Mouse (Mus musculus): ENCODE data around the gene Rbfox1. TPM values are rescaled to one million over a fixed set of nuclear protein-coding genes. Genes with fewer than 3 reads are reported as not detected.

The Rbfox1 gene
- polyA plus RNA-seq, 1 experiment from 2014 or later = 14.6 TPM

DNA sequence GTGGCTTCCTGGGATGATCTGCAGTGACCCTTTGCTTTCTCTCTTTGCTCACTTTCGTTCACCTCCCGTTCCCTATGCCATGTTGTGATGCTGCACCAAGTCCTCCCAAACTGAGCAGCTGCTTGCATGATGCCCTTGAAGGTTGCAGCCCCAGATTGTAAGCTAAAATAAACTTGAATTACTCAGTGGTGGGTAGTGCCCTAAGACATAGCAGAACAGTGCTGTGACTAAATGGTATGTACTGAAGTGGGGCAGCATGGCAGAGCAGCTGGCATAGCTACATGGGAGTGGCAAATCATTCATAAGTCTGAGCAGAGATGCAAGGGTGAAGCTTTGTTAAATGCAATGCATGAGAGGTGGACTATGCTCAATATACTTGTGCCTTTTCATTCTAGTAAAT is 307.2 kb downstream of the Rbfox1 start:
- Histone ChIP-seq H3K9me3 (no peaks in the 10 kb centered on the region), H3K36me3 (no peaks in the 10 kb centered on the region), H3K4me3 (no peak overlapping the region), H3K27ac (no peak overlapping the region), H3K27me3 (ENCODE audit: insufficient read depth, poor library complexity, severe bottlenecking) (no peaks in the 10 kb centered on the region), H3K4me1 (replicated peaks) (no peaks in the 10 kb centered on the region)
- WGBS = 81% methylated on average over 2 of the region's 2 CpGs
- no peak for DNase-seq (ENCODE audit: low spot score)

DNA sequence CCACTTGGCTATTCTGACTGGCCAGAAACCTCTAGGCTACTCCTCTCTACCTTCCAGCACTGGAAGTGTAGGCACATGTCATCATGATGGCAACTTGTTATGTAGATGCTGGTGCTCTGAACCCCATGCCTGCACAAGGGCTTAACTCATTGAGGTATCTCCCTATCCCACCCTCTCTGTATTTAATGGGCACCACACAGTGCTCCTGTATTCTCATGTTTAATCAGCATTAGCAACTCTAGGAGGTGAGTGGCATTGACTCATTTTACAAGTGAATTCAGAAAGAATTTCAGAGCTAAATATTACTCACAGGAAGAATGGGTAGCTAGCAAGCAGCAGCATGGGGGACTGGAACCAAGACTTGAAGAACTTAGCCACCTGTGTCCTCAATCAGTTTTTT is 321.3 kb downstream of the Rbfox1 start:
- Histone ChIP-seq H3K27me3 (ENCODE audit: insufficient read depth, poor library complexity, severe bottlenecking) (no peaks in the 10 kb centered on the region), H3K9me3 (no peaks in the 10 kb centered on the region), H3K27ac (no peak overlapping the region), H3K36me3 (no peaks in the 10 kb centered on the region), H3K4me3 (no peak overlapping the region), H3K4me1 (replicated peaks) (no peaks in the 10 kb centered on the region)
- DNase-seq (ENCODE audit: low spot score) = no peak

DNA sequence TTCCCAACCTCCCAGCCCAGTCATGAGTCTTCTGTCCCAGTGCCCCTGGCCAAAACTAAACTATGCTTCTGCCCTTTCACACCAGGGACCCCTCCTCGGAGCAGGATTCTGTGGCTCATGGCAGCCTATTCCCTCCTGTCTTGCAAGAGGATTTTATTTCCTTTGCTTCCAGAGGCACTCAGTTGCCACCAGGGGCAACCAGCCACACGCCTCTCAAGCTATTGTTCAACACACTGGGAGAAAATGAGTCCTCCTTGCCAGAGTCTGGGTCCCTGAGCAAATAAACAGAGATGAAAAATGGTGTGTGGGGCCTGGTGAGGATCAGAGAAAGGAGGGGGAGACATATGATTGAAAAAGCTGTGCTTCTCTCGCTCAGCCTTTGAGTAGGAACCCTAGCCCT is 327.8 kb downstream of the Rbfox1 start:
- Histone ChIP-seq H3K4me3 (no peak overlapping the region), H3K4me1 (replicated peaks) (peaks cover 6% of the 10 kb centered on the region), H3K36me3 (no peaks in the 10 kb centered on the region), H3K9me3 (no peaks in the 10 kb centered on the region), H3K27ac (peak overlapping the region; percentile 29; the same call in 1 of the 2 replicates), H3K27me3 (ENCODE audit: insufficient read depth, poor library complexity, severe bottlenecking) (no peaks in the 10 kb centered on the region)
- WGBS = 29% methylated on average over 3 of the region's 3 CpGs
- peak; percentile 9 for DNase-seq (ENCODE audit: low spot score)

DNA sequence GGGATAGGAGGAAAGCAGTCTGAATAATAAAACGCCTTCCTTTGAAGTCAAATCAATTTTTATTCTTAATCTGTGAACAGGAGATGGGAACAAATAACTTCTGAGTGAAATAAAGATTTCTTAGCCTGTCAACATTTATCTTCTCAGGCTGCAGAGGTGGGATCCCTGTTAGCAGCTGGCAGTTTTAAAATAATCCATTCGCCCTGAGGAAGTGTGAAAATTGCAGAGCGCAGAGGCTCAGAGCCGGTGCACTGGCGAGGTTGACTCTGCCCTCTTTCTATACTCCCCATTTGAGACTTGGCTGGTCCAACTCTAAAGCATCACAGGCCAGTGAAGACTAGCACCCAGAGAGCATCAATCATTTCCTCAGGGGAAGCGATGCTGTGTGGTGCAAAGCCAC is 342.3 kb downstream of the Rbfox1 start:
- Histone ChIP-seq H3K4me3 (no peak overlapping the region), H3K9me3 (no peaks in the 10 kb centered on the region), H3K27ac (no peak overlapping the region), H3K4me1 (replicated peaks) (no peaks in the 10 kb centered on the region), H3K36me3 (no peaks in the 10 kb centered on the region), H3K27me3 (ENCODE audit: insufficient read depth, poor library complexity, severe bottlenecking) (no peaks in the 10 kb centered on the region)
- no peak for DNase-seq (ENCODE audit: low spot score)
- WGBS = 76% methylated on average over 6 of the region's 6 CpGs

DNA sequence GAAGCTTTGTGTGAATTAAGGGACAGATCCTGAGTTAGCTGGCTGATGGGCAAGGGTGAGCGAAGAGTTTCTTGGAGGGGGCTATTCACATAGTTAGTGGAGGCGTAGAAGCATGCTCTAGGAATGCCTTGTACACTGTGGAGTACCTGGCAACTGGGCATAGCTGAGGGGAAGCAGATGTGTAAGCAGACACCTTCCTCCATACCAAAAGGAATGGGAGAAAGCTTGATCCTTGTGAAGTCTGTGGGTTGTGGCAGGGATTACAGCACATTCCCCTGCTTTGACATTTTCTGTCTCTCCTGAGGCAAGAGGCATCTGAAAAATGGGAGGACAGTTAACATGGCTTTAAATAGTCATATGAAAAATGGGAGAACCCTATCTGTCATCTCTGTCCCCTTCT is 347.8 kb downstream of the Rbfox1 start:
- no peaks in the 10 kb centered on the region for H3K9me3 ChIP-seq
- H3K4me1 ChIP-seq (replicated peaks) = no peaks in the 10 kb centered on the region
- DNase-seq (ENCODE audit: low spot score) = no peak
- WGBS = 86% methylated on average over 2 of the region's 2 CpGs
- no peaks in the 10 kb centered on the region for H3K27me3 ChIP-seq (ENCODE audit: insufficient read depth, poor library complexity, severe bottlenecking)
- no peaks in the 10 kb centered on the region for H3K36me3 ChIP-seq
- H3K4me3 ChIP-seq = no peak overlapping the region
- H3K27ac ChIP-seq = no peak overlapping the region

DNA sequence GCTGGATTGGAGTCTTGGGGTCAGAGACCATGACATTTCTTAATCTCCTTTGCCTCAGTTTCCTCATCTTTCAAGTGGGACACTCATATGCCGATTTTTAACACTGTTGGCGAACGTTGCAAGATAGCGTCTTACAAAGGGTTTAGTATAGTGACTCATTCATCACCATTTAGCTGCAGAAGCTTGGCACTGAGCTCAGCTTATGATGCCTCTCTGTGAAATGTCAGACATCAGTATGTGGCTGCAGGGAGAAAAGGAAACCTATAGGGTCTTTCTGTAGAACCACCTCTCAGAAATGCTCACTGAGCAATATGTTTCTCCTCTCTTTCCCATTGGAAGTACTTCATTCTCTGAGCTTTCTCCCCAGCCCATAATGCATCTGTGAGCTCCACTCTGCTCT is 356.2 kb downstream of the Rbfox1 start:
- Histone ChIP-seq H3K4me1 (replicated peaks) (no peaks in the 10 kb centered on the region), H3K9me3 (no peaks in the 10 kb centered on the region), H3K27me3 (ENCODE audit: insufficient read depth, poor library complexity, severe bottlenecking) (no peaks in the 10 kb centered on the region), H3K4me3 (no peak overlapping the region), H3K36me3 (no peaks in the 10 kb centered on the region), H3K27ac (no peak overlapping the region)
- 95% methylated on average over 4 of the region's 4 CpGs for WGBS
- no peak for DNase-seq (ENCODE audit: low spot score)

DNA sequence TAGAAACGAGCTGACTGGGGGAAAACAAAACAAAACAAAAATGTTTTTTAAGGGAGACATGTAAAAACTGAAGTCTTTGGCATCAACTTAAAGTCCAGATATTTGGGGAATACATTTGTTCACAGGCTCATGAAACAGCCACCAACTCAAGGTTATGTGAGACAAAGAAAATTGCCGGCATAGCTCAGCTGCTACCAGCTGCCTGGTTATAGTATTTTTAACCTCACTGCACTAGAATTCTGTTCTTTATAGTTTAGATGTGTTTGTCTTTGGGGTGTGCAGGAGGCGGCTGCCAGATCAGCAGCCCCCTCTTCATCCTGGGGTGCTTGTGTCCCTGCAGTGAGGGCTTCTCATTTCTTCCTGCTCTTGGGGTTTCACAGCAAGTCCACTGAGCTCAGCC is 357.3 kb downstream of the Rbfox1 start:
- no peak for DNase-seq (ENCODE audit: low spot score)
- Histone ChIP-seq H3K27me3 (ENCODE audit: insufficient read depth, poor library complexity, severe bottlenecking) (no peaks in the 10 kb centered on the region), H3K9me3 (no peaks in the 10 kb centered on the region), H3K4me3 (no peak overlapping the region), H3K36me3 (no peaks in the 10 kb centered on the region), H3K27ac (no peak overlapping the region), H3K4me1 (replicated peaks) (no peaks in the 10 kb centered on the region)
- 83% methylated on average over 3 of the region's 3 CpGs for WGBS

DNA sequence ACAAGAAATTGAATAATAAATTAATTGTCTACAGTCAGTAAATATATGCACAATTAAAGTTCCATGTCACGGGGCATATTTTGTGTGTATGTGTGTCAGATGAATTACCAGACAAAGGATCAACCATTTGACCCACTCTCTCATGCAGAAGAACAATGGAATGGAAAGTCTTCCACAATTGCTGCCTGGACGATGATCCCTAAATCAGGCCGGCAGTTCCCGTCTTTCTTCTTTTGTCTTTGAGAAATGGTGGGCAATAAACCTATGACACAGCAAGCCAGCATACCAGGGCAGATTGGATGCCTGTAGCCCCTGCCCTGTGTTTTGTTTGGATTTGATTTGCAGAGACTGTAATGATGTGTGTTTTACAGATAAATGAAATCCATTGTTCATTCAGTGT is 362.4 kb downstream of the Rbfox1 start:
- no peaks in the 10 kb centered on the region for H3K4me1 ChIP-seq (replicated peaks)
- WGBS = 64% methylated on average over 4 of the region's 4 CpGs

DNA sequence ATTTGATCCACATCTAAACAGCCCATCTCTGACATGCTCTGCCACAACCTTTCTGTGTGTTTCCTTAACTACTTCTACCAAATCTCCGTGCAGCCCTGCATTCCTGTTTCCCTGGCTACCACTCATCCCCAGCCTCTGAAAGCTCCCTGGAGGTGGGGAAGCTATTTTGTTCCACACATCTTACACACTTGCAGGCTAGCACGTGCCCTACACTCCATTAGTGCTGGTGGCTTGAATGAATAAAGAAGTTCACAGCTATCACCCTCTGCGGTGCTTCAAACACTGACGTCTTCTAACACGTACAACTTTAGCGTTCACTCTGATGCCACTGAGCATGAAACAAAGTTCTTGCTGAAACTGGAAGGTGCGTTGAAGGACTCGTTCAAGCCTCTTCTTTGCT is 379.4 kb downstream of the Rbfox1 start:
- no peaks in the 10 kb centered on the region for H3K9me3 ChIP-seq
- no peak overlapping the region for H3K27ac ChIP-seq
- no peak overlapping the region for H3K4me3 ChIP-seq
- 69% methylated on average over 8 of the region's 8 CpGs for WGBS
- no peaks in the 10 kb centered on the region for H3K27me3 ChIP-seq (ENCODE audit: insufficient read depth, poor library complexity, severe bottlenecking)
- peaks cover 6% of the 10 kb centered on the region; the same call in 1 of the 2 replicates for H3K4me1 ChIP-seq (replicated peaks)
- no peaks in the 10 kb centered on the region for H3K36me3 ChIP-seq
- no peak for DNase-seq (ENCODE audit: low spot score)

More for the DNA sequence above, 362.4 kb downstream of the Rbfox1 start:
- Histone ChIP-seq H3K4me3 (no peak overlapping the region), H3K9me3 (no peaks in the 10 kb centered on the region), H3K27ac (no peak overlapping the region), H3K36me3 (no peaks in the 10 kb centered on the region), H3K27me3 (ENCODE audit: insufficient read depth, poor library complexity, severe bottlenecking) (no peaks in the 10 kb centered on the region)
- DNase-seq (ENCODE audit: low spot score) = no peak

DNA sequence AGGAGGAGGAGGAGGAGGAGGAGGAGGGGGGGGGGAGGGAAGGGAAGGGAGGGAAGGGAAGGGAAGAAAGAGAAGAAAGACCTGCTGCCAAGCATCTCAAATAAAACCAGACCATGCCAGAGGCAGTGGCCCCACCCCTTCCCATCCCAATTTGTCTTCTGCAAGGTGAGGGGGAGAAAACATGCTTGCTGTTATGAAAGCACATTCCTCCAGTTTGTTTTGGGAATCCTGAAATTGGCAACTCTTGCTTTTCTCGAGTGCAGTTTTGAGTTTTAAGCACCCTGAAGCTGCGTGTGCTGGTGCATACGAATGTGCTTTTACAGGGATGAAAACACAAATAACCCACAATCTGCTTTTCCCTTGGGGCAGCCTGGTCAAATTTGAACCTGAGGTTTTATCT is 380.5 kb downstream of the Rbfox1 start:
- Histone ChIP-seq H3K27me3 (ENCODE audit: insufficient read depth, poor library complexity, severe bottlenecking) (no peaks in the 10 kb centered on the region), H3K9me3 (no peaks in the 10 kb centered on the region), H3K27ac (no peak overlapping the region), H3K4me3 (no peak overlapping the region), H3K36me3 (no peaks in the 10 kb centered on the region), H3K4me1 (replicated peaks) (peaks cover 6% of the 10 kb centered on the region; the same call in 1 of the 2 replicates)
- no peak for DNase-seq (ENCODE audit: low spot score)
- WGBS = 80% methylated on average over 3 of the region's 3 CpGs

DNA sequence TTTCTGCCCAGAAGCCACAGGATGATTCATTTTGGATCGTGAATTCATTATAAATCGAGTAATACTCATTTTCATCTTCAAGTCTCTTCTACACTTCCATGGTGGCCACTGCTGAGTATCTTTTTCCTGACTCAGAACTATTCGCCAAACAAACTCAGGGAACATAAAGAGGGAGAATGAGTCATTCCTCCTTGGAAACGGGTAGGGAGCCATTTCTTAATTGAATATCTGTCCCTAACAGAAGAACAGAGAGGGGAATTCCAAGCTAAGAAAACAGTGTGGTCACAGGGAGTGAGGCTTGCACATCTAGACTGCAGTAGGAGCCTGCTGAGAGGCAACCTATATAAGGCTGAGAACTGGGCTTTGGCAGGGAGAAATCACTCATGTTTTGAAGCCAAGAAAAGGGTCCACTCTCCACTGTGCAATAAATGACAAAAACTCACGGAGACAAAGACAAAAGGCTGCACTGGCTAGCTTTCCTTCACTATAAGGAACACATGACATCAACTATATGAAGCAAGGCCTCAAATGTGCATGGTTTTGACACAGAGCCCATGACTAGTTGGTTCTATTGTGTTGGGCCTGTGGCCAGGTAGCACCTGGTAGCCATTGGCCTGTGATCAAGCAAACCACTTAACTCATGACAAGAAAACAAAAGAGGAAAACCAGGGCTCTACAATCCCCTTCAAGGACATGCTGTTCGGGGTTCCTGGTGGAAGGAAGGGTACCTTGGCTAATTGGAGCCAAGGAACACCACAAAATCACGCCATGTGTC is 386.6 kb downstream of the Rbfox1 start:
- Histone ChIP-seq H3K4me1 (replicated peaks) (no peaks in the 10 kb centered on the region), H3K9me3 (no peaks in the 10 kb centered on the region), H3K27me3 (ENCODE audit: insufficient read depth, poor library complexity, severe bottlenecking) (no peaks in the 10 kb centered on the region), H3K27ac (no peak overlapping the region), H3K4me3 (no peak overlapping the region), H3K36me3 (no peaks in the 10 kb centered on the region)
- 82% methylated on average over 7 of the region's 7 CpGs for WGBS
- no peak for DNase-seq (ENCODE audit: low spot score)

DNA sequence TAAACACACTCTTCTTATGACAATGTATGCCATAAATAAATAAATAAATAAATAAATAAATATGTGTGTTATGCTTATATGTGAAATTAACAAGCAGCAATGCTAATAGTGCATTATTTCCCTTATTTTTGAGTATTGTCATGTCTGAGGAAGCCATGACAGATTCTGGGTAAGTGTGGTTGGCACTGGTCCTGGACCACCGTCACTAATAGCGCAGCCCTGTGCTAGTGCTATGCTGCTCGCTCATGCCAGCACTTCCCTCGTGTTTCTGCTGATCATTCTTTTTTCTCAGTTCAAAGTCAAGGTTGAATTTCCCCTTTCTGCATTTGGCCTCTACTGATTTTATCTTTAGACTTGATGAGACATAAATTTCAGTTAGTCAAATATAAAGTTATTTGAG is 398.3 kb downstream of the Rbfox1 start:
- DNase-seq (ENCODE audit: low spot score) = no peak
- H3K9me3 ChIP-seq = no peaks in the 10 kb centered on the region
- no peak overlapping the region for H3K4me3 ChIP-seq
- no peaks in the 10 kb centered on the region for H3K27me3 ChIP-seq (ENCODE audit: insufficient read depth, poor library complexity, severe bottlenecking)
- 87% methylated on average over 4 of the region's 4 CpGs for WGBS
- H3K4me1 ChIP-seq (replicated peaks) = 0 out of 2 replicates have a peak, but pooled peaks cover 6% of the 10 kb centered on the region
- H3K36me3 ChIP-seq = no peaks in the 10 kb centered on the region
- no peak overlapping the region for H3K27ac ChIP-seq

DNA sequence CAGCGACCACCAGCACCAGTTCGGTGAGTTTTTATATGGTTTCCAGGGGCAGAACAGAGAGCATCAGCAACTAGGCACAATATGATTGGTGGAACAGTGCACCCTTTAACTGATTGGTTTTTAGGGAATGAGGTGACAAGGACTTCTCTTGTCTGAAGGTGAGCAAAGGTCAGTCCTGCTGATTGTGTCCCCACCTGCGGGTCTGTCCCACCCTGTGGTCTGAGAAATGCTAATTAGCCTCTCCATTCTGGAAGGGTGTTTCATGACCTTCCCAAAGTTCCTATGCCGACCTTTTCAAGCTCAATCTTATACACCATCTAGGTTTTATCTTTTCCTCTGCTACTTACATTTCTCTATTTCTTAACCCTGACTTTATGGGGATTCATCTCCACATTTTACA is 399.2 kb downstream of the Rbfox1 start:
- WGBS = 57% methylated on average over 4 of the region's 4 CpGs
- no peak for DNase-seq (ENCODE audit: low spot score)
- H3K27ac ChIP-seq = no peak overlapping the region

DNA sequence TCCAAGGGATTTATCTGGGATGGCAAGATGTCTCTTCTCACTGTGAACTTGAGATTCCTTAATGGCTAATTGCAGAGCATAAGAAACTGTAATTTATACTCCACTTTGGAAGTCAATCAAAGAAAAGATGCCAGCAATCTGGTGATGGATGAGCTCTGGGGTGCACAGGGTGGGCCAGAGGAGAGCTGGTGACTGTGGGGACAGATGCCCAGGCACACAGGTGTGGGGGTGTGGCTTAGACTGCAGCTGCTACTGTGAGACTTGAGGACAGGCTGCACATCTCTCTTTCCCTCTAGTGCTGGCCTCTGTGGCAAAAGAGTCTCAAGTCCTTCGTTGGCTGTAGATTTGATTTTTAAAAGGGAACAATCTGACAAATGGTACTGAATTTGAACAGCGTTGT is 402.5 kb downstream of the Rbfox1 start:
- no peak for DNase-seq (ENCODE audit: low spot score)
- no peak overlapping the region for H3K27ac ChIP-seq
- 77% methylated on average over 2 of the region's 2 CpGs for WGBS
- no peaks in the 10 kb centered on the region for H3K36me3 ChIP-seq
- H3K4me1 ChIP-seq (replicated peaks) = 0 out of 2 replicates have a peak, but pooled peaks cover 6% of the 10 kb centered on the region
- H3K4me3 ChIP-seq = no peak overlapping the region
- H3K9me3 ChIP-seq = no peaks in the 10 kb centered on the region
- no peaks in the 10 kb centered on the region for H3K27me3 ChIP-seq (ENCODE audit: insufficient read depth, poor library complexity, severe bottlenecking)

More for the DNA sequence above, 399.2 kb downstream of the Rbfox1 start:
- Histone ChIP-seq H3K9me3 (no peaks in the 10 kb centered on the region), H3K36me3 (no peaks in the 10 kb centered on the region), H3K4me3 (no peak overlapping the region), H3K4me1 (replicated peaks) (0 out of 2 replicates have a peak, but pooled peaks cover 6% of the 10 kb centered on the region), H3K27me3 (ENCODE audit: insufficient read depth, poor library complexity, severe bottlenecking) (no peaks in the 10 kb centered on the region)

Data from hindbrain, embryonic 10.5 days (tissue).